Mouse (Mus musculus): ENCODE results near the gene Rabif.
A peak's percentile ranks its signal among the peaks of the same experiment; 100 is the strongest.
"Not testable (repeated sequence)": the region's sequence is repeated elsewhere in the genome, so short reads cannot be mapped to it uniquely, and the experiment has no call there.

The Rabif gene

DNA sequence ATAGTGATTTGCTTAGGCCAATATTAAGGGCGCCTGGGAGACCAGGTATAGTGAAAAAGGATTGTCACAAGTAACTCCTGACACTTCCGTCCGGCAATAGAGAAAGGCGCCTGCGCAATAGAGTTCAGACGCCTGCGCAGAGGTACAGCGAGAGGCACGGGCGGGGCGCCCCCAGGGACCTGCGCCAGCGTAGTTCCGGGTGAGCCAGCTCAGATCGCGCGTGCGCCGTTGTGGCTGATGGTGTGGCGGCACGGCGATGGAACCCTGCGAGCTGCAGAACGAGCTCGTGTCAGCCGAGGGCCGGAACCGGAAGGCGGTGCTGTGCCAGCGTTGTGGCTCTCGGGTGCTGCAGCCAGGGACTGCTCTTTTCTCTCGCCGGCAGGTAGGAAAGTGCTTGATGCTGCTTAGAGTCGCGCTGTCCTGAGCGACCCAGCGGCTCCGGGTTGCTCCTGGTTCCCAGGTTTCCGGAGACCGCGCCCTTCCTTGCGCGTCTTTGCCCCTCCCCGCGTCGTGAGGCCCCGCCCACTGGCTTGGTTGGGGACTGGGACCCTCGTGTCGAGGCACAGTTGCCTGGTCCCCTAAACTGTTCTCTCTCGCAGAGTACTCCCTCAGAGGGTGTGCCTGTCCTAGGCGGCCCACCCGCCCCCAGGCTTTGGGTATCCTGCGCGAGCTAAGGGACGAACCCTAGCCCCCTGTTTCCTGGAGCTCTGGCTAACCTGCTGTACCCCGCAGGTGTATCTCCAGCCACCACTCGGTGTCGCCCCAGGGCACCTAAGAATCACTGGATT, at the start of gene Rabif:
Gene Rabif, plus strand, starts transcription at position 221 of the 788 bp plus-strand sequence.
- peak; percentile 98 to 99 for DNase-seq

DNA sequence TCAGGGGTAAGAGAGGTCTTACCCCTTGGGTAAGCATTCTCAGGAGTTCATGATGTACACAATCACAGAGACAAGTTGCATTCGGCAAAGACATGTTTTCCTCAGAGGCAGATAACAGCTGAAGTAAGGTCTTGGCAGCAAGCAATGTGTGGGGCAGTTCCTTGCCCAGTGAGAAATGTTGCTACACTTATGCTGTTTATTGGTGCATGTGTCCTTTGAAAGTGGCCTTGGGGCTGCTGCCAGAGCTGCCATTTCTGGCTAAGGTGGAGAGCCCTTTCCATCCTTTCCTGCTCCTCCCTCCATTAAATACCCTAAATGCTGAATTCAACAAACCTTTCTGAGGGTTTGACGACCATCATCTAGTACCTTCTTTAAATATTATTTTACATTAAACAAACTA, 49.0 kb upstream of the Rabif start:
- no peak for DNase-seq

DNA sequence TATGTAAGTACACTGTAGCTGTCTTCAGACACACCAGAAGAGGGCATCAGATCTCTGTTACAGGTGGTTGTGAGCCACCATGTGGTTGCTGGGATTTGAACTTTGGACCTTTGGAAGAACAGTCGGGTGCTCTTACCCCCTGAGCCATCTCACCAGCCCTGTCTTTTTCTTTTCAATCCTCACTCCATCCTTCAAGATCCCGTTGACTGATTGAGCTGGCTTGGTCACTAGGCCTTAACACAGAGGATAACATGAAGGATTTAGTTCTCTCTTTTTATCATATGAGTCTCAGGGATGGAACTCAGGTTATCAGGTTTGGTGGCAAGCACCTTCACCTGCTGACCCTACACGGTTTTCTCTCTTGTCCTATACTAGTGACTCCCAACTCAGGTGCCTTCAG, 45.9 kb upstream of the Rabif start:
- not testable (repeated sequence) for DNase-seq

DNA sequence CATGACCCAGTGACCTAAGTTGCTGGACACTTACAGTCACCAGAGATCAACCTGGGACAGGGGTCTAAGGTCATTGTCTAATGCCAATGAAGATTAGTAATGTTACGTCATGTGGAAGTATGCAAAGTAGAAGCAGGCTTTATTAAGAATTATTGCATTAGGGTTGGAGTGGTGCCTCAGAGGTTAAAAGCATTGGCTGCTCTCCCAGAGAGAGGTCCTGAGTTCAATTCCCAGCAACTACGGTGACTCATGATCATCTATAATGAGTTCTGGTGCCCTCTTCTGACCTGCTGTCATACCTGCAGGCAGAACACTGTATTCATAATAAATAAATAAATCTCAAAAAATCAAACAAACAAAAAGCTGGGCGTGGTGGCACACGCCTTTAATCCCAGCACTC, 44.2 kb upstream of the Rabif start:
- no peak for DNase-seq

DNA sequence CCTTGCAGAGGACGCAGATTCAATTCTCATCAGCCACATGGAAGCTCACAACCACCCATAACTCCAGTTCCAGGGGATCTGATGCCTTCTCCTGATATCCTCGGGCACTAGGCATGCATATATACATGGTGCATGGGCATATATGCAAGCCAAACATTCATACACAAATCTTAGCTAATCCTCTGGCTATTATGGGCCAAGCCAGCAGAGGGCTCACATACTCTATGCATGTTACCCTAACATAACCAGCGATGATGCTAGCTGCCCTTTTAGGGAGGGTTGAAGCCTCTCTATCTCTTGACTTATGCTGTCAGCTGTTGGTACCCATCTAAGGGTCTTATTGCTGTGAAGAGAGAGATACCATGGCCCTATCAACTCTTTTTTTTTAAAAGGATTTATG, 43.5 kb upstream of the Rabif start:
- peak; percentile 9 to 23 for DNase-seq

DNA sequence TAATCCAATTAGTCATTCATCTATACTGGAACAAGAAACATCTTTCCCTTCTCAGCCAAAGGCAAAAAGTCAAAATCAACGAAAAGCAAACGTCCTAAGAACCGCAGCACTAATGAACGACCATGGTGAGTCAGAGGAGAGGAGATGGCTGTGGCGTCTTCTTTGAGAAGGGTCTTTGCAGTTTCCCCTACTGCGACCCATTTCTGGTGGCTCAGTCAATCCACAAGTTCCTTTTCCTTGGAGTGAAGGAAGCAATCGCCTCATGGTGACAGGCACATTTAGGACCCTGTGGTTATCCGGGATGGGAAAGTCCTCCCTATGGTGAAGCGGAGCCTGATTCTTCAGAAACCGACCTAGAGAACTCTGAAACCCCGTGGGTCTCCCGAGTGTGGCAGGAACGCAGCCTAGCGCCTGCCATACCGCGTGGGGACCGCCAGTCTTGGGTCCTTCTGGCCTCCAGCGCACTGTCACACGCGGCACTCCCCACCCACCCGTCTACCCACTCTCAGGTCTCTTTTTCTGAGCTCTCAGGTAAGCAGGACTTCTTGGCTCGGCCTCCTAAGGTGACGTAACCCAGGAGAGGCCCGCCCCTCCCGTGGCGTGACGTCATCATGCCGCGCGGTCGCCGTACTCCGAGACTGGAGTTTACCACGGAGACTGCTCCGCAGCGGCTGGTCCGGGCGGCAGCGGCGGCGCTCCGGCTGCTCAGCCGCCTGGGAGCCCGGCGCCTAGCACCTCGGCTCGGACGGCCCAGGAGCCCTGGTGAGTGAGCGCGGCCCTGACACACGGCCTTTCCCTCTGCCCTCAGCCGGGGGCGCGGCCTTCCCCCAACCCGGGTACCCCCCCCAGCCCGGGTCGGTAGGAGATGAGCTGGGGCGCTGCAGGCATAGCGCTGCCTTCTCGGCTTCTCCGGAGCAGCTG, 39.3 kb upstream of the Rabif start, which contains the start of gene Klhl12:
Gene Klhl12, plus strand, starts transcription at position 628 of the 921 bp plus-strand sequence.
- DNase-seq, result peak; percentile 95

DNA sequence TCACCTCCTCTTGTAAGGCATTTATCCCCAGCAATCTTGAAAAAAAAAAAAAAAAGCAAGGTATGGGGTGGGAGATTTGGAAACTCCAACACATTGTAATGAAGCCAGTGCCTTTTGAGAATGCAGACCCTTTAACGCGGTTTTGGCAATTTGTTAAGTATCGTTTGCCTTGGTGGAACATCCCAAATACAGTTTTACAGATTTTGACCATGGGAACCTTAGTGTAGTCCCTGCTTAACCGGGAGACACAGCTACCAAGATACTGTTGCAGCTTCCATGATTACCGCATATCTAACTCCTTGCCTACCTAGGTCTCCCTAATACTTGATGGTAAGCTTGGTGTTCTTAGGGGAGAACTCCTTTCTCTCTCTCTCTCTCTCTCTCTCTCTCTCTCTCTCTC, 38.4 kb upstream of the Rabif start:
- no peak for DNase-seq

DNA sequence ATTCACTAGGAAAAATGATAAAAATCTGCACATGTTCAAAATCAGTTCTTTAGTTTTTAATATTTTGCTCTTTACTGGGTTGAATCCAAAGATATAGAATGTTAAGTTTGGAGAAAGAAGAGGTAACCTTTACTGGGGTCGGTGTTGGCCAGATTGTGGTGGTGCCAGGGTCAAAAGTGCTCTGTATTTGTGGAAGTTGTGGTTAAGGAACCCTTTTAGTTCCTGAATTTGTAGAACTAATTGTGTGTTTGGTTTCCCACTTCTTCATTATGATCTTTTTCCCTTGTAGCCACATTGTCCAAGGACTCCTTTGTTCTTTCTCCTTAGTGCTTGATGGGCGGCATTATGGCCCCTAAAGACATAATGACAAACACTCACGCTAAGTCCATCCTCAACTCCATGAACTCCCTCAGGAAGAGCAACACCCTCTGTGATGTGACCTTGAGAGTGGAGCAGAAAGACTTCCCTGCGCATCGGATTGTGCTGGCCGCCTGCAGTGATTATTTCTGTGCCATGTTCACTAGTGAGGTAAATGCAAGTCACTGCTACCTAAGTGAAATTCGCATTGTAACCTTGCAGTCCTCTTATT, 36.2 kb upstream of the Rabif start:
- no peak for DNase-seq

DNA sequence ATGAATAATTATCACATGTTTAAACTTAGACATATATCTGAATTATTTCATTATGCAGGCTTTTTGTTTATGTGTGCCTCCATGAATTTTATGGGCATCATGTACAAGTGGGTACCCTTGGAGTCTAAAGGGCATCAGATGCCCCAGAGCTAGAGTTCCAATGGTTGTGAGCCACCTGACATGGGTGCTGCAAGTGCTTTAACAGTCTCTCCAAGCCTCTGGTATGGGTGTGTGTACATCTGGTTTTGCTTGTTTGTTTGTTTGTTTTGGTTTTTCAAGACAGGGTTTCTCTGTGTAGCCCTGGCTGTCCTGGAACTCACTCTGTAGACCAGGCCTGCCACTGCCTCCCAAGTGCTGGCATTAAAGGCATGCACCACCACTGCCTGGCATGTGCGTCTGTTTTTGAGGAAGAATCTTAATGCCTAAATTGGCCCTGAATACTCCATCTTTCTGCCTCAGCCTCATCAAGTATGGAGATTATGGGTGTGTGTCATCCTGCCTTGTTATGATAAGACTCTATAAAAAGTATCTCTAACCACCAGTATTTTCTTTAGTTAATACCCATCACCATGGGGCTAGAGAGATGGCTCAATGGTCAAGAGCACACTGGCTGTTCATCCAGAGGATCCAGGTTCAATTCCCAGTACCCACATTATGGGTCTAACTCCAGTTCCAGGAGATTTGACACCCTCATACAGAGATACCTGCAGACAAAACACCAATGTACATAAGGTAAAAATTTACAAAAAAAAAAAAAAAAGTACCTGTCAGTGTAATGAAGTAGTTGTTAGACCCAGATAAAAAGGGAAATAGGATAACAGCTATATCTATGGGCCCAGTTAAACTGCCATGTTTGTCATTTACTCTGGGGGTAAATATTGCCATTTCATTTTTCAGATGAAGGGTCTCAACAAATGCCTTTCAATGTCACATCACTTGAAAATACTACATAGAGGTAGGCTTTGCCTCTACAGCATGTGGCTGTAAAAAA, 33.9 kb upstream of the Rabif start:
- no peak for DNase-seq

DNA sequence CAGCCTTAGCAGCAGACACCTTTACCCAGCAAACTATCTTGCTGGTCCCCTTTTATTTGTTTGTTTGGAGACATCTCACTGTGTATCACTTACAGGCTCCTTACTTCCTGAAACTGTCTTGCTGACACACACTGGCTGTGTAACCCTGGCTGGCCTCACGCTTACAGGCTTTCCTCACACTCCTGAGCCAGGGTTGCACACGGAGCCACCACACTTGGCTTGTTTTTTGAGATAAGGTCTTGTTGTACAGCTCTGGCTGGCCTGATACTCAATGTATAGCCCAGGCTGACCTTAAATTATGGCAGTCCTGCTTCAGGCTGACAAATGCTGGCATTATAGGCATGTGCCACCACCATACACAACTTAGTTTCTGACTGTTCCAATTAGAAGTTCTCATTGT, 9.8 kb upstream of the Rabif start:
- DNase-seq, result no peak

DNA sequence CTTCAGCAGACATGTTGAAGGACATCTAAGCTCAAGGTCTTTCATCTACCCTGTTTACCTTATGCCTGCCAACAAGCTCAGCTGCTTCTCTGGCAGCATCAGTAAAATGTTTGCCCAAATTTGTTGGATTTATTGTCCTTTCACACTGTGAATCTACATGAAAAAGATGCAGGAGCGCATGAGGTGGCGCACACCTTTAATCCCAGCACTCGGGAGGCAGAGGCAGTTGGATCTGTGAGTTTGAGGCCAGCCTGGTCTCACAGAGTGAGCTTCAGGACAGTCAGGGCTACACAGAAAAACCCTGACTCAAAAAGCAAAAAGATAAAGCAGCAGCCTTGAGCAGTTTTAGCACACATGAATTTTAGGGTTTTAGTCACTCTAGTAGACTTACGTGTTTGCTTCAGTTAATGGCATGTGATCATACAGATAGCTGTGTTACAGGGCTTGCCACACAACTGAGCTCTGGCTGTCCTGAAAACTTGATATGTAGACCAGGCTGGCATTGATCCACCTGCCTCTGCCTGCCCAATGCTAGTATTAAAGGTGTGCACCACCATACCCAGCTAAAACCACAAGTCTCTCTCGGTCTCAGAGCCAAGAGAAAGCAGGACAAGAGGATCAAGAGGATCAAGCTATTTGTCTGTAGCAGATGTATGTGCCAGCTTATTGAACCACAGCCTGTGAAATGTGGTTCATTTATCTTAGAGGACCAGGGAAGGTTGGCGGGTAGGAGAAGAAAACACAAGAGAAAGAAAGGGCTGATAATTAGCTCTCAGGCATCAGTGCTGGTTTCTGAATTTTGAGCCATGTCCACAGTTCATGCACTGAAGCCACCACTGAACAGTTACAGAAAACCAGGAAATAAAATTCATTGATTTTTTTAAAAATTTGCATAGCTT, 3.3 kb upstream of the Rabif start:
- DNase-seq, result no peak

DNA sequence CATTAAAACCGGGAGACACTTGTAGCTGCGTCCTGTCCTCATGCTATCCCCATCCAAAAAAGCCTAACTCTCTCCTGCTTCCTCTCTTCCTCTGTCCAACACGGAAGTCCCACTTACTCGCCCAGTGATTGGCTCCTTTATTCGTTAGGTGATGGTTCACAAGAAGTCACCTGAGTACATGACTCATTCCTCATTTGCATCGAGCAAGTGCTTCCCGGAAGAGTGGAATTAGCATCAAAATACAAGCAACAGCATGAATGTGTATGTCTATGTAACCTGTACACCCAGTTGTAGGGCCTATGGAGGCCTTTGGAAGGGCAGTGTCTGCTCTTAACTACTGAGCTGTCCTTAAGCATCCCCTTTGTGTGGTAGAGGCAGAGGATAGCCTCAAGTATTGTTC, 2.2 kb upstream of the Rabif start:
- no peak for DNase-seq

DNA sequence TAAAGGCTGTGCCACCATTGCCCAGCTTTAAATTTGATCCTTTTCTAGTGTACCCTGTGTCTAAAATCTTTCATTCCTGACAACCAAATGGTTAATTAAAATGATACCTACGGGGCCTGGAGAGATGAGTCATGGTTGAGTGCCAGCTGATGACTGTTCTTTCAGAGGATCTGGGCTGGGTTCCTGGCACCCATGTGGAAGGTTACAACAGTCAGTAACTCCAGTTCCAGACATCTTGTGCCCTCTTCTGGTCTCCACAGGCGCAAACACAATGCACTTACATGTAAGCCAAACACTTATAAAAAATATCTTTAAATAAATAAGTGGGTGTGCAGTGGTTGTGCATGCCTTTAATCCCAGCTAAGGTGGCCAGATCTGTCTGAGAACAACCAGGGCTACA, 952 bp upstream of the Rabif start:
- no peak for DNase-seq

DNA sequence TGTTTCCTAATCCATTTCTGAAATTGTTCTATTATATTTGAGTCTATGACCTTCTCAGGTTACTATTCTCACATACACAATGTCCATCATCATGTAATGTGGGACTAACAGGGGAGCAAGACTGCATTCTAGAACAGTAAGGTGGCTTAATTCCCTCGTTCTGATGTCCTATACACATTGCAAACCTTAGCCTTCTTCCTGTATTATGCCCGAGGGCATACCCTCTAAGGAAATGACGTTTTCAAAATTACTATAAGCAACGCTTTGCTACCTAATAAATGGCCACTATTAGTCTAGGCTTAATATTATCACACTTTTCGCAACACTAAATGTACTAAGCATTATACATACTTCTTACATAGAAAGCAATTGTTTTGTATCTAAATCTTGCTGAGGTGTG, 492 bp upstream of the Rabif start:
- no peak for DNase-seq

DNA sequence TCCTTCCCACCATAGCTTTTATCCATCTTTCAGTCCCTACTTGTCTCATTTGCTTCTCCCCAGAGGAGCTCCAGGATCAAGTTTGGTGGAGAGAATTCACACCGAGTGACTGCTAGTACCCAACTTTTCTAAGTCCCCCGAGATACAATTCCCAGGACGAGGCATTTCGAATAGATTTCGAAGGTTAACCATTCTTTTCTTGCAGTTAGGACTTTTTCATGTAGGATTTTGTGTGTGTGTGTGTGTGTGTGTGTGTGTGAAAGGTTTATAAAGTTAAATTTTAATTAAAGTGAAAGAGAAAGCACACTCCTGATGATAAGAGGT, 730 bp downstream of the Rabif start:
- no peak for DNase-seq

DNA sequence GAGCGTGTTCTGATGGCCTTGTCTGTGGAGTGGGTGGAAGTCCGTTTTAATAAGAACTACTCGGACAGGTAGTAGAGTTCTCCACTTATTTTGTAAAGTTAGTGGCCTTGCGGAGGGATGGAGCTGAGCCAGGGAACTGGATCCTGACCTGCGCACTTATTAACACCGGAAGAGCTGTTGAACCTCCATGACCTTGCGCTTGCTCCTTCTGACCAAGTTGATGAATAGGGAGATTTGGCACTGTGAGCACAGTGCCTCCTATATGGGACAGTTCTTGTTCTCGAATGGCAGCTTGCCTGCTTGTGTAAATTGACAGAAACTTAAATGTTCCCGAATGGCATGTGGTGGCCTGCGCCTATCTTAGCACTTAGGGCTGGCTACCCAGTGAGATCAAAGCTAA, 1.5 kb downstream of the Rabif start:
- peak in 1 of 2 experiments; percentile 14 for DNase-seq

DNA sequence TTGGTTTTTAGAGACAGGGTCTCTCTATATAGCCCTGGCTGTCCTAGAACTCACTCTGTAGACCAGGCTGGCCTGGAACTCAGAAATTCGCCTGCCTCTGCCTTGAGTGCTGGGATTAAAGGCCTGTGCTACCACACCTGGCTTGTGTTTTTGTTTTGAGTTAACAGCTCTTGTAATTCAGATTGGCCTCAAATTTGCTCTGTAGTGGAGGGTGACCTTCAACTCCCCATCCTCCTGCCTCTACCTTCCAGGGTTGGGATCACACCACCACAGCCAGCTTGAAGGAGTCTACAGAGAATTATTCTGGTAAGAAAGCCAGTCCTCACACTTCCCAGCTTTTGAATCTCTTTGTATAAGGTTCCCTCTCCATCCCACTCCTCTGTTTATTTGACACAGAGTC, 6.5 kb downstream of the Rabif start:
- no peak for DNase-seq

DNA sequence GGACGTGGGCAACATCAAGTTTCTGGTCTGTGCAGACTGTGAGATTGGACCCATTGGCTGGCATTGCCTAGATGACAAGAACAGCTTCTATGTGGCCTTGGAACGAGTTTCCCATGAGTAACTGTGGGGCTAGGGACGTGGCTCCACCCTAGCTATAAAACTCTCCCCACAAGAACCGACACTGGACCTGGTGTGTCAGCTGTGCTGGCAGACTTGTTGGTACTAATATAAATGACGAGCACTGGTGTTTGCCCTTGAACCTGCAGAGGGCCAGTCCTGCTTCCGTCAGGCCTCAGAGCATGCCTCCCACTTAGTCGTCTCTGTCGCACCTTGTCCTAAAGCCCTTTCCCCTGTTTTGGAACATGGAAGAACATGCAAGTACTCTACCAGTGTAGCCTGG, 11.8 kb downstream of the Rabif start:
- DNase-seq, result no peak

DNA sequence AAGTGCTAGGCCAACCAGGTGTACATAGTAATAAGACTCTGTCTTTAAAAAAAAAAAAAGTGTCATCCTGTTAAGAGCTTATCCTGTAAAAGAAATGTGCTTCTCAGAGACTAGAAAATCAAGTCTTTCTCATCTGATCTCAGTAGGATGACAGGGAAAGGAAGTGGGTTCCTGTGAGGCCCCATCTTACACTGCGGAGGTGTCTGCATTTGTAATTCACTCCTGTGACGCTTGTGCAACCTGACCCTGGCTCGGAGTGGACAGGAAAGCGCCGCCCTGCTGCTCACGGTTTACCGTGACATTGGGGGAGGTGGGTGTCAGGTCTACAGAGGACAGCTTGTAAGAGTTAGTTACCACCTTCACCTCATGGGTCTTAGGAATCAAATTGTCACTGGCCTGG, 15.6 kb downstream of the Rabif start:
- DNase-seq, result no peak

DNA sequence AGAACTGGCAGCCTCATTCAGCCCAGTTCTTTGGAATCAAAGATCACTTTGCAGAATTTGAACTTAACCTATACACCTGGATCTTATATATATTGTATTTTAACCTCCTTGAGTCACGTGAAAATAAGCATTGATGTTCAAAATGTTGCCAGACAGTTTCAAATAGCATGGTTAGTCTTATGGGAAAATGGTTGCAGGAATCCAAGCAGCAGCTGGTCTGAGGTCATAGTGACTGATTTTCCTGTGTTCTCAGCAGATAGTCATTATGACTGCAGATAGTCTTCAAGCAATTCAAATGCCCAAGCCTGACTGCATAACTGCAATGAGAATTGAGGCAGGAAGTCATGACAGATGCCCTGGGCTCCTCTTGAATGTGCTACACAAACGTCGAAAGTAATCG, 17.7 kb downstream of the Rabif start:
- no peak for DNase-seq

DNA sequence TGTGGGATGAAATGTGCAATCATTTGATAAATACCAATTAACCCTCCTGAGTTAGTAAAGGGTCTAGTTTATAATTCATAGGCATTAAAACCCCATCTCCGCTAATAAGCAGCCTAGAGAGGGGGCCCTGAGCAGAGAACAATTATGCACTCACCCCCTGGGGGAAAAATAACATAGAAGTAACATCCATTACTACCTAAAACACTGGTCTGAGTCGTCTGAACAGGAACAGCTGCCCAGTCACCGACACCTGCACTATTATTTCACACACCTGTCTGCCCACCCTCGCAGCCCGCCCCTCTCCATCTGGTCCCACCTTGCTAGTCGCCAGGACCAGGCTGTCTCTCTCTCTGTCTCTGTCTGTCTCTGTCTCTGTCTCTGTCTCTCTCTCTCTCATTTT, 18.1 kb downstream of the Rabif start:
- DNase-seq, result no peak
